Mouse (Mus musculus): ENCODE measurements at regions not wholly inside any gene's neighbourhood (a gene's known extent, or its start where the extent isn't known, plus 50 kb on each side); places are given as distances from the start of the nearest gene placed in this dataset.
"Not testable (repeated sequence)": the region's sequence is repeated elsewhere in the genome, so short reads cannot be mapped to it uniquely, and the experiment has no call there.

DNA sequence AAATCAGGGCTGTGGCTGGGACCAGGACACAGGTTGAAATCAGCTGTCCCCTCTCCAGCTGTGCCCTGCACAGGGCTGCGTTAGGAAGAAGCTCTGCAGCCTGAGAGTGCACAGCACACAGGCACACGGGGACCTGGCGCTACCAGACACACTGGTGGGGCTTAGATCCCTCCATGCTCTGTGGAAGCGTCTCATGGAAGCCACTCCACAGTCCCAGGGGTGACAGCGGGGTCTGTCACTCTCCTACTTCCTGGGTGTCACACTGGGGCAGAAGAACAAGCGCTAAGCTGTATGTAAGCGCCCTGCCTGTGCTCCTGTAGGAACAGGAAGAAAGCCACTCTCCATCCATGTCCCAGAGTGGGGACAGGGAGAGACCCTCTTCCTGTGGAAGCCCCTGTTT is 267.8 kb downstream of the Prex1 start:
- TF ChIP-seq CTCF (IDR thresholded peaks at IDR 0.05; ENCODE audit: control insufficient read depth, insufficient read depth, insufficient replicate concordance, low read depth, low read length); POLR2A (IDR thresholded peaks at IDR 0.05; ENCODE audit: control insufficient read depth, low read depth, low read length): not testable (repeated sequence)
